Mouse (Mus musculus) splenic B cell, adult 2 months (primary cell): ENCODE results near the gene Atg7.

Experiments
- DNase-seq: peaks from one replicate; pipeline ENCODE4 v3.0.0-alpha.2; 2011; ENCODE audit warnings: low read depth, low spot score
- H3K27me3 ChIP-seq: 2 replicates; pipeline ENCODE4 v1.6.1; 2012; ENCODE audit warnings: mild to moderate bottlenecking, low read length, moderate library complexity, mixed read lengths; ENCODE audit not compliant: control insufficient read depth, poor library complexity, insufficient read depth, severe bottlenecking
- H3K36me3 ChIP-seq: 2 replicates; pipeline ENCODE4 v1.6.1; 2012; ENCODE audit warnings: mild to moderate bottlenecking, low read length, moderate library complexity, mixed read lengths; ENCODE audit not compliant: control insufficient read depth, poor library complexity, insufficient read depth, severe bottlenecking

Gene Atg7

GRCm38 (mm10) chr6:114700704-114701103, 57.8 kb downstream of the Atg7 start:
- peak; percentile 31 for DNase-seq
- Histone ChIP-seq H3K27me3 (no peaks in the 10 kb centered on the region), H3K36me3 (no peaks in the 10 kb centered on the region)

- Histone ChIP-seq H3K27me3 (no peaks in the 10 kb centered on the region), H3K36me3 (peaks cover 8% of the 10 kb centered on the region)
- DNase-seq: no peak
Observed at GRCm38 (mm10) chr6:114707032-114707431, 64.1 kb downstream of the Atg7 start.

GRCm38 (mm10) chr6:114712242-114713050, 69.5 kb downstream of the Atg7 start:
- no peak for DNase-seq
- Histone ChIP-seq H3K27me3 (no peaks in the 10 kb centered on the region), H3K36me3 (peaks cover 12% of the 10 kb centered on the region)

- Histone ChIP-seq H3K36me3 (peaks cover 7% of the 10 kb centered on the region; the same call in 1 of the 2 replicates), H3K27me3 (no peaks in the 10 kb centered on the region)
- DNase-seq: no peak
Observed at GRCm38 (mm10) chr6:114713538-114713937, 70.6 kb downstream of the Atg7 start.

GRCm38 (mm10) chr6:114714654-114715053, 71.8 kb downstream of the Atg7 start:
- Histone ChIP-seq H3K36me3 (peaks cover 7% of the 10 kb centered on the region; the same call in 1 of the 2 replicates), H3K27me3 (no peaks in the 10 kb centered on the region)
- DNase-seq: no peak

- H3K36me3 ChIP-seq: 0 out of 2 replicates have a peak, but pooled peaks cover 4% of the 10 kb centered on the region
- H3K27me3 ChIP-seq: no peaks in the 10 kb centered on the region
- no peak for DNase-seq
Observed at GRCm38 (mm10) chr6:114715289-114716030, 72.6 kb downstream of the Atg7 start.

- Histone ChIP-seq H3K27me3 (no peaks in the 10 kb centered on the region), H3K36me3 (no peaks in the 10 kb centered on the region)
- no peak for DNase-seq
Observed at GRCm38 (mm10) chr6:114719100-114719499, 76.2 kb downstream of the Atg7 start.

- no peak for DNase-seq
- Histone ChIP-seq H3K36me3 (no peaks in the 10 kb centered on the region), H3K27me3 (no peaks in the 10 kb centered on the region)
Observed at GRCm38 (mm10) chr6:114719665-114720064, 76.8 kb downstream of the Atg7 start.

- no peak for DNase-seq
- no peaks in the 10 kb centered on the region; the same call in 1 of the 2 replicates for H3K36me3 ChIP-seq
- H3K27me3 ChIP-seq: no peaks in the 10 kb centered on the region
Observed at GRCm38 (mm10) chr6:114722046-114722445, 79.1 kb downstream of the Atg7 start.

- no peaks in the 10 kb centered on the region for H3K27me3 ChIP-seq
- DNase-seq: peak; percentile 64
- no peaks in the 10 kb centered on the region; the same call in 1 of the 2 replicates for H3K36me3 ChIP-seq
Observed at GRCm38 (mm10) chr6:114723925-114724324, 81.0 kb downstream of the Atg7 start.

- no peaks in the 10 kb centered on the region; the same call in 1 of the 2 replicates for H3K36me3 ChIP-seq
- no peaks in the 10 kb centered on the region for H3K27me3 ChIP-seq
- no peak for DNase-seq
Observed at GRCm38 (mm10) chr6:114724351-114724750, 81.5 kb downstream of the Atg7 start.

GRCm38 (mm10) chr6:114725147-114725575, 82.3 kb downstream of the Atg7 start:
- Histone ChIP-seq H3K36me3 (no peaks in the 10 kb centered on the region; the same call in 1 of the 2 replicates), H3K27me3 (no peaks in the 10 kb centered on the region)
- no peak for DNase-seq

GRCm38 (mm10) chr6:114726681-114727080, 83.8 kb downstream of the Atg7 start:
- no peaks in the 10 kb centered on the region; the same call in 1 of the 2 replicates for H3K36me3 ChIP-seq
- DNase-seq: no peak

GRCm38 (mm10) chr6:114733156-114733555, 90.3 kb downstream of the Atg7 start:
- Histone ChIP-seq H3K36me3 (0 out of 2 replicates have a peak, but pooled peaks cover 2% of the 10 kb centered on the region), H3K27me3 (no peaks in the 10 kb centered on the region)
- DNase-seq: no peak

More at GRCm38 (mm10) chr6:114726681-114727080, 83.8 kb downstream of the Atg7 start:
- H3K27me3 ChIP-seq: no peaks in the 10 kb centered on the region

GRCm38 (mm10) chr6:114733681-114734080, 90.8 kb downstream of the Atg7 start:
- 0 out of 2 replicates have a peak, but pooled peaks cover 2% of the 10 kb centered on the region for H3K36me3 ChIP-seq
- no peaks in the 10 kb centered on the region for H3K27me3 ChIP-seq
- no peak for DNase-seq
